Mouse (Mus musculus) cerebellum, adult 9-11 months (tissue): ENCODE results near the gene Olfr993.

ENCODE experiments used
- DNase-seq: peaks from one replicate; pipeline ENCODE4 v3.0.0; 2022

Olfr993 gene

DNA sequence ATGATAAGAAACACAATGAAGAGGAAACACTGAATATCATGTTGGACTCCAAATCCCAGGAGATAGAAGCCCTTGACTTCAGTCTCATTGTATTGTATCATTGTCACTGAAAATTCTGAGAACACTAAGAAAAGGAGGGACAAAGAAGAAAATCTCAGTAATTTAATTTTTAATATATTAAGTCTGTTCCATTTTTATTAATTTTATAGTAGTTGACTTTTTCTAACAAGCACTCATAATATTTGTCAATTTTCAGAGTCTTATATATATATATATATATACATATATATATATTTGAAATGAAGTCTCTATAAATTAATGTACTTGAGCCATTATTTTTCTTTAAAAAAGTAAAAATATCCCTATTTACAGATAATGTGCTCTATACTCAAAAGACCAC, at the start of gene Olfr993:
Gene Olfr993, minus strand, starts transcription at position 101 of the 400 bp plus-strand sequence.
- no peak for DNase-seq

DNA sequence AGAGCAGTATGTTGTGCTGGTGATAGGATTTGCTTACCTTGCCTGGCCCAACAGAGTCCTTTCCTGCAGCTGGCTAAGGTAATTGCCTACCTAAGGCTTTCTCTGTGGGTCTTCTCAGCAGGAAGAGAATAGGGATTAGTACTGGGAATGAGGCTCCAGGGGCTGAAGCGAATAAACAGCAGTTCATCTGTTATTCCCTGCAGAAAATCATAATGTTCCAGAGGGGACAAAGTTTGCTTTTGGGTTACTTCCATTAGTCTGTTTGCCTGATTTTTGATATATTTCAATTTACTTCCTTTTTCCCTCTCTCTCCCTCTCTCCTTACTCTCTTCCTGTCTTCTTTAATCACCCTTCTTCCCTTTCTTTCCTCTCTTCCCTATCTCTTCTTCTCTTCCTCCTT, 28.9 kb upstream of the Olfr993 start, which contains the start of gene Olfr995:
Gene Olfr995, minus strand, starts transcription at position 101 of the 400 bp plus-strand sequence.
- no peak for DNase-seq

DNA sequence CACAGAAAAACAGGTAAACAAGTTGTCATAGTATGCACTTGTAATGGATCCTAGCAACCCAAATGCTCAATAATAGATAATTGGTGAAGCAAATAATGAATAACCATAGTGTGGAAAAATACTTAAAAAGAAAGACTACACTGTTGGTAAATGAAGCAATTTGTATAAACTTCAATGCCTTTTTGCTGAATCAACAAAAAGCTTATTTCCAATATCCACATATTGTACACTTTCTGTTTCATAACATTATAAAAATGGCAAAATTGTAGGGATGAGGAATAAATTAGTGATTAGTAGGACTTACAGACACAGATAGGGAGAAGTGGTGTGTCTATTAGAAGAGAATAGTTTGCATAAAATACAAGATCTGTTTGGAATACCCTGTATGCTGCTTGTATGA, 27.9 kb upstream of the Olfr993 start:
- no peak for DNase-seq

DNA sequence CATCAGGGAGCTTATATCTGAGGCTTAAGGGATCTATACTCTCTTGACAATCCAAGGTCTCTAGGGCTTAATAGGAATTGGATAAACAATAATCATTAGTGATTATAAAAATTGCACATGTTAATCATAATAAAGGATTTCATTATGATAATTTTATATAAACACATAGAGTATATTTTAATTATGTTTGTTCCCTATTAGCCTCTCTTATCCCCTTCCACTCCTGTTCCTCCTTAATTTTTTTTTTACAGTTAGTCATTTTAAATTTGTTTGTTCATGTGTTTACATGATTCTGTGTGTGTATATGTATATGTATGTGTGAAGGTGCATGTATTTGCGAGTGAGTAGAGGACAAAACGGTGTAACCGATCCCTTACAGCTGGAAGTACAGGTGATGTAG, 21.7 kb upstream of the Olfr993 start, which contains the start of gene Olfr994:
Gene Olfr994, minus strand, starts transcription at position 101 of the 400 bp plus-strand sequence.
- no peak for DNase-seq

DNA sequence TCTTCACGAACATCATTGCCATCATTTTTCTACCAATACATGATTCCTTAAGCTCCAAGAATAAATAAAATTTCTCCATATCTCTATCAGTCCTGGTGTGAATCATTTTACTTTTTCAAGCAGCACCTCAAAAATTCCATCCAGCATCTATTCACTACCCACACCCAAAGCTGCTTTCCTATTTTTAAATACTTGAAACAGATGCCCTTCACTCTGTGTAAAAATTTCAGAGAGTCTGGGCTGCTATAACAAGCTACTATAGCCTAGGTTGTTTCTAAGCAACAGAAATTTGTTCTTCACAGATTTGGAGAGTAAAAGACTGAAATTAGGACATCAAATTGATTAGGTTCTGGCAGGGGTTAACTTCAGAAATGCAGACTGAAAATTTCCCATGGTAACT, 11.2 kb upstream of the Olfr993 start:
- no peak for DNase-seq

DNA sequence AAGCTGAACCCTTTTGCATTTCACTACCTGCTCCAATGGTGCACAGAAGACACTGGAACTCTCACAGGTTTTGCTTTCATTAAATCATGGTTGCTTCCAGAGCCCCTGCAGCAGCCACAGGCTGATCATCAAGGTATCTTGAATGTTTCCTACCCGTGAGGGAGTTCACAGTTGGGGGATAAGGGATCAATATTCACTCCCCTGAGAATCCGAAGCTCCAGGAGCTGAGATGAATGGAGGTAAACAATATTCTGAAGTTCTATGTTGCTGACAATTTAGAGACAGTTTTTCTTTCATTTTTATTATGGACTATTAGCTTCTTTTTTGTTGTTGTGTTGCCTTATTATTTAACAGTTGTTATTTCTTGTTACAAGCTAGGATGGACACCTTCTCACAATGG, 5.3 kb downstream of the Olfr993 start, which contains the start of gene Olfr992:
Gene Olfr992, minus strand, starts transcription at position 101 of the 400 bp plus-strand sequence.
- no peak for DNase-seq
